Mouse (Mus musculus): ENCODE measurements at regions not wholly inside any gene's neighbourhood (a gene's known extent, or its start where the extent isn't known, plus 50 kb on each side); places are given as distances from the start of the nearest gene placed in this dataset.

DNA sequence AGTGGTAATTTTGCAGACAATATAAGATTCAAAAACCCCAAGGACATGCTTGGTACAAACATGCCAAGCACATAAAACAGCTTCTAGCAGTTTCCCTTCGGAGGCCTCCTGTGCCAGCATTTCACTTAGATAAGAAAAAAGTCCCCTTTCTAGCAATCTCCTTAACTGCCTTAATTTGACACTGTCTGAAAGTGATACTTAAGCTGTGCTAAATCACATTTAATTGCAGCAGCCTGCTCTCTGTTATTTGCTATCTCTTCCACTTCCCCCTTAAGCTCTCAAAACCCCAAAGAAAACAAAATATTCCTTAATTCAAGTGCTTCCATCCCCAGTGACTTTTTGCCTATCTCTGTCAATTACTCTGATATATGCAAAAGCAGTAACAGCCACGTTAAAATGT, 86.9 kb upstream of the Prokr2 start:
- 52% methylated on average over 2 of the region's 2 CpGs for WGBS
- no peak overlapping the region for H3K4me3 ChIP-seq
- H3K27me3 ChIP-seq: 0 out of 2 replicates have a peak, but pooled peaks cover 4% of the 10 kb centered on the region
- no peak for ATAC-seq (ENCODE audit: low FRiP score, low read depth)
- H3K4me1 ChIP-seq: no peaks in the 10 kb centered on the region; the same call in 1 of the 2 replicates
- H3K9me3 ChIP-seq: no peaks in the 10 kb centered on the region
- no peak overlapping the region for H3K9ac ChIP-seq (replicated peaks)
- no peaks in the 10 kb centered on the region for H3K36me3 ChIP-seq
- no peak overlapping the region for H3K4me2 ChIP-seq (replicated peaks)
- no peak overlapping the region for H3K27ac ChIP-seq (replicated peaks)

- Histone ChIP-seq H3K9me3 (no peaks in the 10 kb centered on the region), H3K27me3 (no peaks in the 10 kb centered on the region), H3K9ac (replicated peaks) (no peak overlapping the region), H3K4me1 (no peaks in the 10 kb centered on the region), H3K4me2 (replicated peaks) (no peak overlapping the region), H3K36me3 (no peaks in the 10 kb centered on the region), H3K4me3 (no peak overlapping the region), H3K27ac (replicated peaks) (no peak overlapping the region)
- no peak for ATAC-seq (ENCODE audit: low FRiP score, low read depth)
- WGBS: 87% methylated on average over 9 of the region's 9 CpGs
Measured at GRCm38 (mm10) chr2:132468957-132469642, 83.9 kb upstream of the Prokr2 start.

GRCm38 (mm10) chr2:132455029-132455428, 69.8 kb upstream of the Prokr2 start:
- Histone ChIP-seq H3K4me2 (replicated peaks) (no peak overlapping the region), H3K27me3 (no peaks in the 10 kb centered on the region), H3K9ac (replicated peaks) (no peak overlapping the region), H3K4me3 (no peak overlapping the region), H3K4me1 (no peaks in the 10 kb centered on the region; the same call in 1 of the 2 replicates), H3K36me3 (no peaks in the 10 kb centered on the region), H3K9me3 (no peaks in the 10 kb centered on the region), H3K27ac (replicated peaks) (no peak overlapping the region)
- ATAC-seq (ENCODE audit: low FRiP score, low read depth): no peak
- WGBS: 88% methylated on average over 1 of the region's 1 CpGs

DNA sequence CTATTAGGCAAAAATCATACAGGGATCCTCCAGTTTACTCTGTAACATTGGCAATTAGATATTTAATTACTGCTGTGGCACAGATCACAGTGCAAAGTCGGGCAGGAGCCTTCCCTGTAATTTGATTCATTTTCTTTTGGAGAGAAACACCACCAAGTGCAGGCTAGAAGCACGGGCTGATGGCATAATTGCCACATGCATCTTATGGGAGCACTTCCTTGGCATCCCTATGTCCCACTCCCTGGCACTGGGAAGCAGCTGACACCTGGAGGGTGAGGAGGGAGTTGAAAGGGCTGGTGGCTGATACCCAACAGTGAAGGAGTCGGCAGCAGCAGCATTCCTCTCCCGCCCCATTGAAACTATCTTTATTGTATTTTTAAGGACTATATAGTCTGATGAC, 64.1 kb upstream of the Prokr2 start:
- Histone ChIP-seq H3K36me3 (no peaks in the 10 kb centered on the region), H3K4me2 (replicated peaks) (no peak overlapping the region), H3K9me3 (no peaks in the 10 kb centered on the region), H3K27me3 (no peaks in the 10 kb centered on the region; the same call in 1 of the 2 replicates), H3K4me1 (peaks cover 22% of the 10 kb centered on the region), H3K27ac (replicated peaks) (no peak overlapping the region), H3K4me3 (no peak overlapping the region), H3K9ac (replicated peaks) (no peak overlapping the region)
- ATAC-seq (ENCODE audit: low FRiP score, low read depth): no peak
- WGBS: 72% methylated on average over 4 of the region's 4 CpGs

- Histone ChIP-seq H3K4me1 (peaks cover 28% of the 10 kb centered on the region), H3K9ac (replicated peaks) (no peak overlapping the region), H3K36me3 (no peaks in the 10 kb centered on the region), H3K27ac (replicated peaks) (no peak overlapping the region), H3K9me3 (no peaks in the 10 kb centered on the region), H3K4me2 (replicated peaks) (no peak overlapping the region), H3K4me3 (no peak overlapping the region), H3K27me3 (no peaks in the 10 kb centered on the region; the same call in 1 of the 2 replicates)
- 85% methylated on average over 3 of the region's 3 CpGs for WGBS
- no peak for ATAC-seq (ENCODE audit: low FRiP score, low read depth)
Measured at GRCm38 (mm10) chr2:132447826-132448225, 62.6 kb upstream of the Prokr2 start.

DNA sequence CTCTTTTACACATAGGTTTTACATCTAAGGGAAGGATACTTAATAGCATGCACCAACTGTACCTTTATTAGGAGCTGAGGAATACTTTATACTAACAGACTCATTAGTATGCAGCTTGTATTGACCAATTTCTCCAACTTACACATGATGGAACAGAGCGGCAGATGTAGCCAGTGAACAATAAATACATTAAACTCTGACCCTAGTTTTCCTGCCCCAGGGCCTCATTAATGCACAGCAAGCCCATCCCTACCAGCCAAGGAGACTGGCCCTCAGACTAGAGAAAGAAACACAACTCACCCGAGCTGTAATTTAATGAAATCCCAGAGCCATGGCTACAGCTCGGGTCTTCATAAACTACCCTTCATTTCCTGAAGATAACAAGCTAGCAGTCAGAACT, 60.8 kb upstream of the Prokr2 start:
- Histone ChIP-seq H3K4me1 (peaks cover 28% of the 10 kb centered on the region), H3K27ac (replicated peaks) (peak overlapping the region; percentile 79; the same call in 1 of the 2 replicates), H3K9me3 (no peaks in the 10 kb centered on the region), H3K4me2 (replicated peaks) (no peak overlapping the region), H3K9ac (replicated peaks) (no peak overlapping the region), H3K27me3 (no peaks in the 10 kb centered on the region; the same call in 1 of the 2 replicates), H3K36me3 (no peaks in the 10 kb centered on the region), H3K4me3 (no peak overlapping the region)
- ATAC-seq (ENCODE audit: low FRiP score, low read depth): peak; percentile 48; the same call in 1 of the 2 replicates
- 38% methylated on average over 3 of the region's 3 CpGs for WGBS

DNA sequence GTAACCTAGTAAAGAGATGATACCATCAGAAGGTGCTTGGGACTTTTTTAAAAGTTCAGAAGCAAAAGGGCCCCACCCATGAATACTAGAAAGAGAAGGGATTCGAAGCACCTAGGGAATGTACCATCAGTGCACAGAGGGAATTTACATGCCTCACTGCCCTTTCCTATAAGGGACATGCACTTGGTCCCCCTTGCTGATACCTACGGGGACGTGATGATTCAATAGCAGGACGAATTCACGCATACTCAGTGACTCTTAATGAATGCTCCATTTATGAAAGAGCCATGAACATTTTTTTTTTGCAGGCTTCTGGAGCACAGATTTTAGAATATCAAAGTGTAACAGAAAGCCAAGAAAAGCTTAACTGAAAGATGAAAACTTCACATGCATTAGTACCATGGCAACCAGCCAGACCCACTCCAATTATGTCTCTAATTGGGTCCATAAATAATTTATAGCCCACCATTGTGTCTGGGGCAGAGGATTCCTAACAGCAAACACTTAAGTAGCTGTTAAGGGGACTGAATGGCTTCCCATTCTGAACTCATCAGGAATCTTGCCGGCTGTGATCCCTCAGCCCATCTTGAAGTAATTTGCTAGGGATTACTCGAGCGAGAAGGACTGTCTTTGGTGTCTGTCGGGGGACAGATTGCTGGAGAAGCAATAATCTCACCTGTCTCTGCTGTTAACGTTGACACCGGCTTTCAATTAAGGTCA, 59.4 kb upstream of the Prokr2 start:
- H3K9ac ChIP-seq (replicated peaks): no peak overlapping the region

More for the DNA sequence above, 59.4 kb upstream of the Prokr2 start:
- H3K27me3 ChIP-seq: no peaks in the 10 kb centered on the region; the same call in 1 of the 2 replicates
- H3K9me3 ChIP-seq: no peaks in the 10 kb centered on the region
- peaks cover 28% of the 10 kb centered on the region for H3K4me1 ChIP-seq
- no peaks in the 10 kb centered on the region for H3K36me3 ChIP-seq
- no peak overlapping the region for H3K4me3 ChIP-seq
- peak overlapping the region; percentile 79 for H3K27ac ChIP-seq (replicated peaks)
- WGBS: 13% methylated on average over 11 of the region's 11 CpGs
- peak overlapping the region; percentile 20; the same call in 1 of the 2 replicates for H3K4me2 ChIP-seq (replicated peaks)
- peak; percentile 91 for ATAC-seq (ENCODE audit: low FRiP score, low read depth)
